Mouse (Mus musculus) ES-Bruce4 (cell line): Measurements from ENCODE around the gene Slc16a8. TPM values are rescaled to one million over a fixed set of nuclear protein-coding genes. Genes with fewer than 3 reads are reported as not detected.

Experiments used
- H3K27ac ChIP-seq: 2 replicates; pipeline ENCODE4 v1.5.1; 2012; ENCODE audit warnings: low read length, inconsistent platforms; ENCODE audit not compliant: insufficient read depth
- H3K27me3 ChIP-seq: 2 replicates; pipeline ENCODE4 v1.6.1; 2012; ENCODE audit warnings: mild to moderate bottlenecking, low read length, inconsistent platforms; ENCODE audit not compliant: control insufficient read depth, poor library complexity, insufficient read depth, severe bottlenecking
- H3K36me3 ChIP-seq: 2 replicates; pipeline ENCODE4 v1.6.1; 2012; ENCODE audit warnings: inconsistent platforms, mild to moderate bottlenecking, low read length, moderate library complexity; ENCODE audit not compliant: control insufficient read depth, poor library complexity, insufficient read depth, severe bottlenecking
- H3K4me1 ChIP-seq: one replicate; pipeline ENCODE4 v1.8.1; 2011; ENCODE audit warnings: low read length; ENCODE audit not compliant: control insufficient read depth, insufficient read depth
- H3K4me3 ChIP-seq: 2 replicates; pipeline ENCODE4 v1.5.1; 2011; ENCODE audit warnings: low read depth, mild to moderate bottlenecking, low read length
- H3K9ac ChIP-seq: 2 replicates; pipeline ENCODE4 v1.6.1; 2012; ENCODE audit warnings: low read depth, mild to moderate bottlenecking, inconsistent platforms; ENCODE audit not compliant: poor library complexity, severe bottlenecking
- H3K9me3 ChIP-seq: replicated peaks from 2 replicates; pipeline ENCODE4 v1.6.1; 2012; ENCODE audit warnings: mild to moderate bottlenecking, low read length, inconsistent platforms; ENCODE audit not compliant: control insufficient read depth, poor library complexity, insufficient read depth, severe bottlenecking
- CTCF ChIP-seq: IDR thresholded peaks from one replicate; pipeline ENCODE4 v1.8.1; 2011; ENCODE audit warnings: low read depth, low read length
- EP300 ChIP-seq: IDR thresholded peaks from 2 replicates; pipeline ENCODE4 v1.6.1; 2011; ENCODE audit warnings: low read depth, low read length; ENCODE audit not compliant: insufficient read depth
- POLR2A ChIP-seq: IDR thresholded peaks from one replicate; pipeline ENCODE4 v1.8.1; 2011; ENCODE audit warnings: low read length; ENCODE audit not compliant: insufficient read depth
- polyA plus RNA-seq: library from polyadenylated mRNA; stranded (reverse); fragments of >200 nt; gene quantifications from 2 replicates; pipeline ENCODE4 v1.2.4, GENCODE M21; 2011; ENCODE audit warnings: low read depth; ENCODE audit not compliant: missing spikeins, insufficient read depth, insufficient read length

The Slc16a8 gene
- polyA plus RNA-seq, 1 experiment: not detected

DNA sequence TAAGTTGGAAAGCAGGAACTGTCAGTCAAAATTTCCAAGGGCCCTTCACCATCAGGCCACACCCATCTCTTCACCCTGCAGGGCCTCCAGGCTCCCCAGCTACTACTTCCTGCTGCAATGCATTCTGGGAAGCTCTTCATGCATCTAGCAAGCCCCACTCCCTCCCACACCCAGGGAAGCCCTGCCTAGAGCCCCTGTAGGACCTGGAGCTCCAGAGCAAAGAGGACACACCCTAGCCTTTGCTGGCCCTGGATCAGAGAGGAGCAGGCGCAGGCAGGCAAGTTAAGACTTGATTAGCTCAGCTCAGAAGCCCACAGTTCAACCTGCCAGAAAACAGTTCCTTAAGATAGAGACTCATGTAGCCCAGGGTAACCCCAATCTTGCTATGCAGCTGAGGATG is 26.8 kb upstream of the Slc16a8 start:
- no peaks in the 10 kb centered on the region for H3K27me3 ChIP-seq
- H3K9me3 ChIP-seq: no peaks in the 10 kb centered on the region
- peak overlapping the region; percentile 41 for H3K4me3 ChIP-seq
- peak overlapping the region; percentile 46 for H3K9ac ChIP-seq
- no peaks in the 10 kb centered on the region for H3K36me3 ChIP-seq
- peaks cover 2% of the 10 kb centered on the region for H3K4me1 ChIP-seq
- peak overlapping the region; percentile 85 for H3K27ac ChIP-seq
- TF ChIP-seq EP300 (0 out of 2 replicates have a peak, but pooled peaks have one; percentile 16), POLR2A (no peak), CTCF (no peak)

DNA sequence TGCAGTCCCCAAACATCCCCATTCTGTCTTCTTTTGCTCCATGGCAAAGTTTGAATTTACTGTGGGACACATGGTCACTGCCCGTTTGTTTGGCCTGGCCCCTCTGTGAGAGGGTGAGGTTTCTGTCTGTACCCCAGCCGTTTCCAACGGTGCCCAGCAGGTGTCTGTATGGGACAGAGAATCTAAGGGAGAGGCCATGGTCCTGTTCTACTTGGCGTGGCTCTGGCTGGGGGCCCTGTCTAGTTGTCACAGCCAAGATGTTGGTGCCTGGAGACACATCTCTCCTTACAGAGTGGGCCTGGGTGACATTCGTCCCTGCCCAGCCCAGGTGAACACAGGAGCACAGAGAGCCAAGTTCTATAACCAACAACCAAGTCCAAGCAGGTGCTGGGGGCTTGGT is 26.3 kb upstream of the Slc16a8 start:
- TF ChIP-seq EP300: no peak
- no peak for TF ChIP-seq POLR2A
- TF ChIP-seq CTCF: peak; percentile 47
- Histone ChIP-seq H3K27ac (no peak overlapping the region), H3K9ac (no peak overlapping the region), H3K4me3 (no peak overlapping the region), H3K9me3 (no peaks in the 10 kb centered on the region), H3K36me3 (no peaks in the 10 kb centered on the region), H3K27me3 (no peaks in the 10 kb centered on the region), H3K4me1 (peaks cover 2% of the 10 kb centered on the region)

DNA sequence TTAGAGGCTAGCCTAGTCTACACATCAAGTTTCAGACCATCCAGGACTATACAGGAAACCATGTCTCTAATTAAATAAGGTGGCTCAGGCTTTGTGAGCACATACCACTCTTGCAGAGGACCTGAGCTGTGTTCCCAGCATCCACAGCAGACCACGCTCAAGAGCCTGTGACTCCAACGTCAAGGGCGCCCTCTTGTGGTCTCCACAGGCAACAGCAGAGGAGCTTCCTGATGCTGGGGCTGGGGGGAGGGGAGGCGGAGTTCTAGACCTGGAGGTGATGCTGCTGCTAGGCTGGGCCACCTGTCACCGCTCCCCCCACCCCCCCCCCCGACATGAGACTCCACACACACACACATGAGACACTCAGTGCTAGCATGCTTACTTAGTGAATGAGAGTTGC is 25.6 kb upstream of the Slc16a8 start:
- Histone ChIP-seq H3K9me3 (no peaks in the 10 kb centered on the region), H3K4me3 (no peak overlapping the region), H3K36me3 (no peaks in the 10 kb centered on the region), H3K27ac (no peak overlapping the region), H3K9ac (no peak overlapping the region), H3K4me1 (peaks cover 2% of the 10 kb centered on the region), H3K27me3 (no peaks in the 10 kb centered on the region)
- TF ChIP-seq EP300 (0 out of 2 replicates have a peak, but pooled peaks have one; percentile 40), CTCF (peak; percentile 98), POLR2A (no peak)

DNA sequence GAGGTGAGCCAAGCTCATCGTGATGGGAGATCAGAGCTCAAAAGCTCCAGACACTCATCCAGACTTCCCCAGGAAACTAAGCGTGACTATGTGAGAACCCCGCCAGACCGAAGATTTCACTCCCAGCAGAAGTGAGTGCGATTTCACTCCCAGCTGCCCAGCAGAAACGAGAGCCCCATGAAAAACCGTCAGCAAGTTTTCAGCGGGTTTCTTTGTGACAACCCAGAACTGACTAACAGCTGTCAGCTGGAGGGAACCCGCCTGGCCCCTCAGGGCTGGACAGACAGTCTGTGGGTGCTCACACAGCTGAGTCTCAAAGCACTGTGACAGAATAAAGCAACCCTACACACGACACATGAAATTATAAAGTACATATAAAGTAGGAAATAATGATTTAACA is 23.2 kb upstream of the Slc16a8 start:
- H3K9ac ChIP-seq: no peak overlapping the region
- H3K4me3 ChIP-seq: no peak overlapping the region
- H3K9me3 ChIP-seq: no peaks in the 10 kb centered on the region
- H3K4me1 ChIP-seq: peaks cover 2% of the 10 kb centered on the region
- no peak overlapping the region for H3K27ac ChIP-seq
- H3K36me3 ChIP-seq: no peaks in the 10 kb centered on the region
- TF ChIP-seq CTCF (no peak), POLR2A (no peak), EP300 (no peak)
- H3K27me3 ChIP-seq: no peaks in the 10 kb centered on the region

DNA sequence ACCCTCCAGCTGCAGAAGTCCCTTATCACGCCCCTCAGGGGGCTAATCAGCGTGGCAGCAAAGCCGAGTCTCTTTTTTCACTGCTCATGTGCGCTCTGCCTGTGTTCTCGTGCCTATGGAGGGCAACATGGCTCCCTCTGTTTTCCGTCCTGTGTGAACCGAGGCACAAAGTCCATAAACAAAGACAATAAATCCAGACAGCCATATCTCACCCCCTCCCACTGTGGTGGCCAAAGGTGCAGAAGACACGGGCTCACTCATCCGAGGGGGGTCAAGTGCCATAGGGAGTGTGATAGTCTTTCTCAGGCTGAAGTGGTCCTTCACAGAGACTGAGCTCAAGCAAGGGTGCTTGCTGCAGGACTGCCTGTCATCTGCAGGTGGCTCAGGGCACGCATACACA is 18.5 kb upstream of the Slc16a8 start:
- no peaks in the 10 kb centered on the region for H3K9me3 ChIP-seq
- no peaks in the 10 kb centered on the region for H3K4me1 ChIP-seq
- no peaks in the 10 kb centered on the region for H3K36me3 ChIP-seq
- H3K27me3 ChIP-seq: no peaks in the 10 kb centered on the region
- no peak overlapping the region for H3K4me3 ChIP-seq
- no peak overlapping the region for H3K9ac ChIP-seq
- no peak overlapping the region for H3K27ac ChIP-seq
- no peak for TF ChIP-seq CTCF
- no peak for TF ChIP-seq POLR2A
- no peak for TF ChIP-seq EP300

DNA sequence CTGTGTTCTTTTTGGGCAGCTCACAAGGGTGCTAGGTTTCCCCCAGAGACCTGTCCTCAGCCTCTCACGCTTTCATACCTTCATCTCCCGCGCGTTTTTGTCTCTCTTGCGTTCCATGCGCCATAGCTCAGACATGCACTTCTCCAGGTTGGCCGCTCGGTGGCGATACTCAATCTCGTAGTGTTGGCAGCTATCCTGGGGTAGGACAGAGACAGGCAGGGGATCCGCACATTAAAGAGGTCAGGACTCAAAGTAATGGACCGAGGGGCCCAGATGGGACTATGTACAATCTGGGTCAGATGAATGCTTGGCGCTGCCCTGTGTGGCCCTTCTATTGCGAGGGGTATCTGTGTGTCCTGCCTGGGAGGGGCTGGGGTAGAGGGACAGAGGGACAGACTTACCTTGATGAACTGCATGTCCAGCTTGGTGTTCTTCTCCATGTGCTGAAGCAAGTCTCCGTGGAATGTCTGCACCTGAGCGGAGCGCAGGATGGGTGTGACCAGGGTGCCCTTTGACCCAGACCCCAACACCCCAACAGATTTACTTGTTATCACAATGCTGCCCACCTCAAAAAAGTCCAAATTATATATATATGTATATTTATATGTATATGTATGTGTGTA is 16.7 kb upstream of the Slc16a8 start:
- H3K9me3 ChIP-seq: no peaks in the 10 kb centered on the region
- no peak overlapping the region for H3K27ac ChIP-seq
- peak overlapping the region; percentile 12; the same call in 1 of the 2 replicates for H3K9ac ChIP-seq

More for the DNA sequence above, 16.7 kb upstream of the Slc16a8 start:
- Histone ChIP-seq H3K36me3 (no peaks in the 10 kb centered on the region), H3K27me3 (no peaks in the 10 kb centered on the region), H3K4me3 (peak overlapping the region; percentile 75), H3K4me1 (no peaks in the 10 kb centered on the region)
- TF ChIP-seq EP300 (no peak), POLR2A (no peak), CTCF (peak; percentile 88)
